Mouse (Mus musculus): ENCODE data around the gene Tma7. TPM values are rescaled to one million over a fixed set of nuclear protein-coding genes. Genes with fewer than 3 reads are reported as not detected.

The Tma7 gene
- polyA plus RNA-seq, 1 experiment from 2014 or later, result 733 TPM

- DNase-seq, result peak; percentile 96
- peaks cover 22% of the 10 kb centered on the region for H3K4me1 ChIP-seq (ENCODE audit: control insufficient read depth, insufficient read depth, low read length)
- no peaks in the 10 kb centered on the region for H3K9me3 ChIP-seq (ENCODE audit: control insufficient read depth, low read length)
- ATAC-seq (ENCODE audit: low FRiP score, low TSS enrichment), result peak; percentile 99
- H3K9ac ChIP-seq (replicated peaks; ENCODE audit: low read length), result peak within 1 kb of the TSS; percentile 86
- no peaks in the 10 kb centered on the region for H3K27me3 ChIP-seq (ENCODE audit: control insufficient read depth, insufficient read depth, low read length)
- peak within 1 kb of the TSS; percentile 96 for H3K4me2 ChIP-seq (ENCODE audit: low read length)
- H3K4me3 ChIP-seq (replicated peaks; ENCODE audit: low read depth, low read length), result peak within 1 kb of the TSS; percentile 87
- under 1% methylated on average over 57 of the region's 57 CpGs for WGBS
- H3K36me3 ChIP-seq (ENCODE audit: control insufficient read depth, insufficient read depth, low read length), result peaks cover 32% of the 10 kb centered on the region
- H3K27ac ChIP-seq (replicated peaks; ENCODE audit: low read depth, low read length), result peak within 1 kb of the TSS; percentile 83
Observed at GRCm38 (mm10) chr9:109073661-109074573, 8.5 kb downstream of the Tma7 start, which contains the start of gene Atrip. Gene Atrip, minus strand, starts transcription at chr9:109074124.

GRCm38 (mm10) chr9:109068095-109068735, 14.2 kb downstream of the Tma7 start:
- no peaks in the 10 kb centered on the region for H3K27me3 ChIP-seq (ENCODE audit: control insufficient read depth, insufficient read depth, low read length)
- WGBS, result 97% methylated on average over 3 of the region's 3 CpGs
- DNase-seq (no peak), ATAC-seq (ENCODE audit: low FRiP score, low TSS enrichment) (no peak)
- H3K27ac ChIP-seq (replicated peaks; ENCODE audit: low read depth, low read length), result no peak overlapping the region
- no peak overlapping the region for H3K4me3 ChIP-seq (replicated peaks; ENCODE audit: low read depth, low read length)
- peaks cover 13% of the 10 kb centered on the region for H3K4me1 ChIP-seq (ENCODE audit: control insufficient read depth, insufficient read depth, low read length)
- H3K9me3 ChIP-seq (ENCODE audit: control insufficient read depth, low read length), result no peaks in the 10 kb centered on the region
- no peak overlapping the region for H3K4me2 ChIP-seq (ENCODE audit: low read length)
- H3K9ac ChIP-seq (replicated peaks; ENCODE audit: low read length), result no peak overlapping the region
- H3K36me3 ChIP-seq (ENCODE audit: control insufficient read depth, insufficient read depth, low read length), result peaks cover 83% of the 10 kb centered on the region

GRCm38 (mm10) chr9:109060898-109061295, 21.5 kb downstream of the Tma7 start:
- Histone ChIP-seq H3K9ac (replicated peaks; ENCODE audit: low read length) (no peak overlapping the region), H3K4me2 (ENCODE audit: low read length) (no peak overlapping the region), H3K27me3 (ENCODE audit: control insufficient read depth, insufficient read depth, low read length) (no peaks in the 10 kb centered on the region), H3K27ac (replicated peaks; ENCODE audit: low read depth, low read length) (no peak overlapping the region), H3K36me3 (ENCODE audit: control insufficient read depth, insufficient read depth, low read length) (peaks cover 73% of the 10 kb centered on the region), H3K9me3 (ENCODE audit: control insufficient read depth, low read length) (no peaks in the 10 kb centered on the region), H3K4me1 (ENCODE audit: control insufficient read depth, insufficient read depth, low read length) (peaks cover 8% of the 10 kb centered on the region), H3K4me3 (replicated peaks; ENCODE audit: low read depth, low read length) (no peak overlapping the region)
- ATAC-seq (ENCODE audit: low FRiP score, low TSS enrichment) (no peak), DNase-seq (no peak)
- WGBS, result 92% methylated on average over 5 of the region's 5 CpGs

- Histone ChIP-seq H3K36me3 (ENCODE audit: control insufficient read depth, insufficient read depth, low read length) (peaks cover 68% of the 10 kb centered on the region), H3K9ac (replicated peaks; ENCODE audit: low read length) (0 out of 2 replicates have a peak overlapping the region, but pooled peaks have one; percentile 23), H3K27me3 (ENCODE audit: control insufficient read depth, insufficient read depth, low read length) (no peaks in the 10 kb centered on the region), H3K4me3 (replicated peaks; ENCODE audit: low read depth, low read length) (no peak overlapping the region), H3K9me3 (ENCODE audit: control insufficient read depth, low read length) (no peaks in the 10 kb centered on the region), H3K27ac (replicated peaks; ENCODE audit: low read depth, low read length) (peak overlapping the region; percentile 86; the same call in 1 of the 2 replicates), H3K4me1 (ENCODE audit: control insufficient read depth, insufficient read depth, low read length) (peaks cover 10% of the 10 kb centered on the region), H3K4me2 (ENCODE audit: low read length) (no peak overlapping the region)
- ATAC-seq (ENCODE audit: low FRiP score, low TSS enrichment), result no peak
- WGBS, result 93% methylated on average over 16 of the region's 16 CpGs
- no peak for DNase-seq
Observed at GRCm38 (mm10) chr9:109060184-109060897, 22.0 kb downstream of the Tma7 start.

GRCm38 (mm10) chr9:109059136-109059903, 23.1 kb downstream of the Tma7 start, which contains the start of gene Trex1:
Gene Trex1, minus strand, starts transcription at chr9:109059734.
- Histone ChIP-seq H3K27me3 (ENCODE audit: control insufficient read depth, insufficient read depth, low read length) (no peaks in the 10 kb centered on the region), H3K36me3 (ENCODE audit: control insufficient read depth, insufficient read depth, low read length) (peaks cover 57% of the 10 kb centered on the region), H3K4me2 (ENCODE audit: low read length) (peak within 1 kb of the TSS; percentile 61), H3K27ac (replicated peaks; ENCODE audit: low read depth, low read length) (peak within 1 kb of the TSS; percentile 86), H3K4me3 (replicated peaks; ENCODE audit: low read depth, low read length) (peak within 1 kb of the TSS; percentile 27), H3K4me1 (ENCODE audit: control insufficient read depth, insufficient read depth, low read length) (peaks cover 15% of the 10 kb centered on the region), H3K9me3 (ENCODE audit: control insufficient read depth, low read length) (no peaks in the 10 kb centered on the region), H3K9ac (replicated peaks; ENCODE audit: low read length) (peak within 1 kb of the TSS; percentile 68)
- DNase-seq (peak; percentile 90), ATAC-seq (ENCODE audit: low FRiP score, low TSS enrichment) (peak; percentile 62)
- 30% methylated on average over 15 of the region's 15 CpGs for WGBS

- DNase-seq (no peak), ATAC-seq (ENCODE audit: low FRiP score, low TSS enrichment) (no peak)
- Histone ChIP-seq H3K27me3 (ENCODE audit: control insufficient read depth, insufficient read depth, low read length) (no peaks in the 10 kb centered on the region), H3K9me3 (ENCODE audit: control insufficient read depth, low read length) (no peaks in the 10 kb centered on the region), H3K4me3 (replicated peaks; ENCODE audit: low read depth, low read length) (no peak overlapping the region), H3K36me3 (ENCODE audit: control insufficient read depth, insufficient read depth, low read length) (peaks cover 46% of the 10 kb centered on the region), H3K4me1 (ENCODE audit: control insufficient read depth, insufficient read depth, low read length) (peaks cover 15% of the 10 kb centered on the region), H3K9ac (replicated peaks; ENCODE audit: low read length) (no peak overlapping the region), H3K4me2 (ENCODE audit: low read length) (no peak overlapping the region), H3K27ac (replicated peaks; ENCODE audit: low read depth, low read length) (no peak overlapping the region)
- WGBS, result 95% methylated on average over 19 of the region's 19 CpGs
Observed at GRCm38 (mm10) chr9:109058006-109058765, 24.2 kb downstream of the Tma7 start.

- H3K4me3 ChIP-seq (replicated peaks; ENCODE audit: low read depth, low read length), result no peak overlapping the region
Observed at GRCm38 (mm10) chr9:109057543-109057942, 24.8 kb downstream of the Tma7 start.

More at GRCm38 (mm10) chr9:109057543-109057942, 24.8 kb downstream of the Tma7 start:
- no peak for DNase-seq
- H3K9me3 ChIP-seq (ENCODE audit: control insufficient read depth, low read length), result no peaks in the 10 kb centered on the region
- no peak overlapping the region for H3K9ac ChIP-seq (replicated peaks; ENCODE audit: low read length)
- H3K4me1 ChIP-seq (ENCODE audit: control insufficient read depth, insufficient read depth, low read length), result peaks cover 15% of the 10 kb centered on the region
- no peaks in the 10 kb centered on the region for H3K27me3 ChIP-seq (ENCODE audit: control insufficient read depth, insufficient read depth, low read length)
- peaks cover 40% of the 10 kb centered on the region for H3K36me3 ChIP-seq (ENCODE audit: control insufficient read depth, insufficient read depth, low read length)
- H3K4me2 ChIP-seq (ENCODE audit: low read length), result no peak overlapping the region
- 99% methylated on average over 5 of the region's 5 CpGs for WGBS
- no peak for ATAC-seq (ENCODE audit: low FRiP score, low TSS enrichment)
- no peak overlapping the region for H3K27ac ChIP-seq (replicated peaks; ENCODE audit: low read depth, low read length)

Data from midbrain, embryonic 14.5 days (tissue).